Mouse (Mus musculus) lung, adult 2 months (tissue): ENCODE results near the gene Banp.

Source experiments
- CTCF ChIP-seq: fragments of 200-500 bp; IDR thresholded peaks from 2 replicates; pipeline ENCODE4 v1.5.1; 2011; ENCODE audit warnings: mild to moderate bottlenecking, low read length, control low read depth; ENCODE audit not compliant: insufficient read depth
- POLR2A ChIP-seq: fragments of 200-500 bp; IDR thresholded peaks from 2 replicates; pipeline ENCODE4 v1.6.1; 2011; ENCODE audit warnings: low read depth, mild to moderate bottlenecking, control low read depth, low read length, borderline replicate concordance; ENCODE audit errors: extremely low read depth

- TF ChIP-seq POLR2A (no peak), CTCF (no peak)
Measured at GRCm38 (mm10) chr8:122067783-122068505, 118.4 kb downstream of the Banp start.
